Mouse (Mus musculus) heart, postnatal 4 days (tissue): ENCODE measurements around the gene Med16. TPM values are rescaled to one million over a fixed set of nuclear protein-coding genes. Genes with fewer than 3 reads are reported as not detected.

Source experiments
- DNase-seq: peaks from one replicate; pipeline ENCODE4 v3.0.0; 2021
- total RNA-seq, 2 experiments: library from RNA; stranded (reverse); gene quantifications; 2 replicates each; pipeline ENCODE4 v1.2.3; 2021

Gene Med16
- total RNA-seq, 2 experiments from 2014 or later: 67.1 to 68.2 TPM

DNA sequence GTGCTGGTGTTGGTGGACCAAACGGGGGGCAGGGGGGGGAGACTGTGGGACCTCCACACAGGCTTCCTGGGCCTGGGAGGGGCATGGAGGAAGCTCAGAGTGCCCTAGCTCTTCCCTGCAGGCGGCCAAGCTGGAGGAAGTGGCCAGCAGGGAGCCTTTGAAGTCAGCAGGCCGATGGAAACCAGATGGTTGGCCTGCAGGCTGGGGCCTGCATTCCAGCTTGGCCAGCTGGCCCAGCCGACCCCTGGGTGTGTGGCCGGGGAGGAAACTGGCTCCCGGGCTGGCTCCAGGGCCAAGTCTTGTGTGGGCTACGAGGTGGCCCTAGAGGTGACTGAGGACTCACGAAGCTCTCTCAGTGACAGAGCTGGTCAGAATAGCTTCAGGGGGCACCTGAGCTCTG, 24.0 kb upstream of the Med16 start:
- peak; percentile 84 for DNase-seq

DNA sequence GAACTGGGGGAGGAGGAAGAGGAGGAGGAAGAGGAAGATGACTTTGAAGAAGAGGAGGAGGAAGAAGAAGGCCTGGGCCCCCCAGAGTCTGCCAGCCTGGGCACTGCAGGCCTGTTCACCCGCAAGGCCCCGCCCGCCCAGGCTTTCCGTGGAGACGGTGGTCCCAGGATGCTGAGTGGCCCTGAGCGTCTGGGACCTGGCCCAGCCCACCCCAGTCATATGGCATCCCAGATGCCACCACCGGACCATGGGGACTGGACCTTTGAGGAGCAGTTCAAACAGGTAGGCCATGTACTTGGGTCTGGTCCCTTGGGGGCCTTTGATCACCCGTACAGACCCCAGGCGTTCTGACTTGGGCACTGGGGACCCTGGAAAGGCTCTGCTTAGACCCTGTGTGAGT, 23.1 kb upstream of the Med16 start:
- DNase-seq: no peak

DNA sequence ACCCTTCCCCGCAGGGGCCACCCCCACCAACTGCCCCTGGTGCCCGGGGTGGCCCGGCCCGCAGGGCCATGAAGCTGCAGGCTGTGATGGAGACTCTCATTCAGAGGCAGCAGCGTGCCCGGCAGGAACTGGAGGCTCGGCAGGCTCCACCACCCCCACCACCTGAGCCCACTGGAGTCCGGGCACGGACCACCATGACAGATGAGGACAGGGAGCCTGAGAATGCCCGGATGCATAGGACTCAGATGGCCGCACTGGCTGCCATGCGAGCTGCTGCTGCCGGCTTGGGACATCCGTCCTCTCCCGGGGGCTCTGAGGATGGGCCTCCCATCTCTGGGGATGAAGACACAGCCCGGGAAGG, 22.1 kb upstream of the Med16 start:
- no peak for DNase-seq

DNA sequence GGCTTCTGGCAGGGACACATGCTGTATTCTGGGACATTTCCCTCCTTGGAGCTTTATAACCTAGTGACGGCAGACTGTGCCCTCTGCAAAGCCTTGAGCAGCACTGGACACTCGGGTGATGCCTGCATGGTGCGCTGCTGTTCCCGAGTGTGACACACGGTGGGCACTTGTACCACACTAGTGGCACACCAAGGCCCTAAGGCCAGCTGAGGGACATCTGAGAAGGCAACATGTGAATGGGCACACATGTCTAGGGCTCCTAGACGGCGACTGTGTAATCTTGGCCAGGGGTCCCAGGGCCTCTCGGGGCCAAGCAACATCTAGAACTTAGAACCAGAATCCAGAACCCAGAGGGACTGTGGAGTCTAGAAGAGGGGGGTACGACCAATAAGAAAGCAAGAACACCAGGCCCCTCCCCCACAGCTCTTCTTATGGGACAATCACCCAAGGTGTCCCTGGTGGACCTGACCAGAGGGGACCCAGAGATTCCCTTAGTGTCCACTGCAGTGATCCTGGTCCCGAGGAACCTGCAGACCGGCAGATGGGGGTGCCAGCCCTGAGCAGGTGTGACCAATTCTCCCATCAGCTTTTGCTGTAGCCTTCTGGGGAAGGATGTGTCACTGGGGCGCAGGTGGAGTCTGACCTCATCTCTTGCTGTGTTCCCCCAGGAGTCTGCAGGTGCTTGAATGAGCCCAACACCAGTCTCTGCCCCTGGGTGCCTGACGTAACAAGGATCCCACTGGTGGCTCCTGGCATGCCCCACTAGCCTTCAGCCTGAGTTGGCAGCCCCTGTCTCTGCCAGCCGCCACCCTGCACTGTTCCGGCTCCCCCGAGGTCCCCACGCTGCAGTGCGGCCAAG, 21.5 kb upstream of the Med16 start:
- DNase-seq: no peak

DNA sequence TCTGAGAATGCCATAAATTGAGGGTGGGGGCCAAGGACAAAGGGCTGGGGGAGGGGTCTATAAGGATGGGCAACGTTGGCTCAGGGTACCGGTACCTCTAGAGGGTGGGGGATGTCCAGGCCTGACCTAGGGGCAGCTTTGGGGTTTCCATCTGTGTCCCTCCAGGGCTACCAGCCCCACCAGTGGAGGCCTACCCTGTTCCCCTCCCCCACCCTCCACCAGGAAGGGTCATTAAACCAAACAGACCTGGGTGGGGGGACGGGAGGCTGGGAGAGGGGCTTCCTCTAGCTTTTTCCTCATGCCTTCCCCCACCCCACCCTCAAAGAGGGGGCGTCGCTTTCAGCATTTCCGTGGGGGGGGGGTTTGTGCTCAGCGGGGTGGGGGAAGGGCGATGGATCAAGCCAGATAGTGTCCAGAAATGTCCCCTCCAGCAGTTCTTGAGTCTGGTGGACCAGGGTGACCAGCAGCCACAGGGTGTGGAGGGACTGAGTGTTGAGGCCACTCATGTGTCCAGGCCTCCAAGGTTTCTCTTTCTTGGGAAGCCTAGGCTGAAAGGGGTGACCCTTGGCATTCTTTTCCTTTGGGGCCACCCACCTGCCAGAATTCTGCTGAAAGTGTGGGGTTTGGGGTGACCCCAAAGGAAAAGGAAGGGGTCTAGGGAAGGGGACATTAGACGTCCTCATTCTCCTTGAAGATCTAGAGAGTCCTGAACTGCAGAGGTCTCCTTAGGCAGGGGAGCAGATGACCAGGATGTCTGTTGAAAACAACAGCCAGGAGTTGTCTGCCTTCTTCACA, 20.4 kb upstream of the Med16 start:
- no peak for DNase-seq

DNA sequence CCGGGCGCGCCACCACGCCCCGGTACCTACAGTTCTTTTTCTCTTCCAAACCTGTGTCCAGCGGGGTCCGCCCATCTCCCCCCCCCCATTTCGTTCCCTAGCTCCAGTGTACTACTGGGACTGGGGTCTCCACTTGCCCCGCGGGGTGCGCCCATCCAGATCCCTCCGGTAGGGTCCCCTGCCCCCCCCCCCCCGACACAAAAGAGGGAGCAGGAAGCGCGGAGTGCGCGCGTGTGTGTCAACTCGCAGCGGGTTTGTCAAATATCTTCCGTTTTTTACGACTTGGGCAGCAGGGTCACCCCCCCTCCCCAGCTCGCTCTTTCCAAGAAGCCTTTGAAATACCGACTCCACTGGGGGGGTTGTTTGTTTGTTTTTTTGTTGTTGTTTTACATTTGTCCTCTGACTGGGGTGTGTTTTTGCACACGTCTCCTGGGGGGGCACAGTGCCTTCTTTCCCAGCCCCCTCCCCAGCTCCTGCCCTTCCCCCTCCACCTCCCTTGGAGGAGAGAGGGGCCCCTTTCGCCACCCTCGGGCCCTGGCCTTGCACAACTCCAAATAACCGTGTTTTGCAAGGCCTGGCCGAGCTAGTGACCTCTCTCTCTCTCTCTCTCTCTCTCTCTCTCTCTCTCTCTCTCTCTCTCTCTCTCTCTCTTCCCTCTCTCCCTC, 19.4 kb upstream of the Med16 start:
- DNase-seq: no peak

DNA sequence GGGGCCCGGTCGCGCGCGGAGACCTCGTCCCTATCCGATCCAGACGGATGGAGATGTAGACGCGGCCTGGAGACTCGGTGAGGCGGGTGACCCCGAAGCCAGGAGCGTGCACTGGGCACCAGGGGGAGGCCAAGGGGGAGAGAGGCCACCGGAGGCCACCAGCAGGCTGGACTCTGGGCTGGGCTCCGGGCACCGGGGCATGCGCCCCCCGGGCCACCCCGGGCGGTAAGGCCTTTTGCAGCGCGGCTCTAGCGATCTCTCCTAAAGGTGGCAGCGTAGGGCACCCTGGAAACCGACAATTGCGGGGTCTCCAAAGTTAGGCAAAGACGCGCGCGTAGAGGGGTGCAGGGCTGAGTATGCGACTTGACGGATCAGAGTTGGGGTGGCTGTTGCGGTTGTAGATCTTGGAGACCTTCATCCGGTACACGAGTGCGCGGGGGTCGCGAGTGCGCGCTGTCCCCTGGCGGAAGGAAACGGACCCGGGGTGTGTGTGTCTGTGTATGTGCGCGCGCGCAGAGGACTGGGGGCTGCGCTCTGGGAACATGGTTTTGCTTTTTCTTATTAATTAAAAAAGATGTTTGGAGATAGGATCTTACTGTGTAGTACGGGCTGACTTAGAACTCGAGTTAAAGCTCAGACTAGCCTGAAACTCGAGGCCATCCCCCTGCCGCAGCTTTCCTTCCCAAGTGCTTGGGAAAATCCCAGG, 18.8 kb upstream of the Med16 start:
- peak; percentile 57 for DNase-seq

DNA sequence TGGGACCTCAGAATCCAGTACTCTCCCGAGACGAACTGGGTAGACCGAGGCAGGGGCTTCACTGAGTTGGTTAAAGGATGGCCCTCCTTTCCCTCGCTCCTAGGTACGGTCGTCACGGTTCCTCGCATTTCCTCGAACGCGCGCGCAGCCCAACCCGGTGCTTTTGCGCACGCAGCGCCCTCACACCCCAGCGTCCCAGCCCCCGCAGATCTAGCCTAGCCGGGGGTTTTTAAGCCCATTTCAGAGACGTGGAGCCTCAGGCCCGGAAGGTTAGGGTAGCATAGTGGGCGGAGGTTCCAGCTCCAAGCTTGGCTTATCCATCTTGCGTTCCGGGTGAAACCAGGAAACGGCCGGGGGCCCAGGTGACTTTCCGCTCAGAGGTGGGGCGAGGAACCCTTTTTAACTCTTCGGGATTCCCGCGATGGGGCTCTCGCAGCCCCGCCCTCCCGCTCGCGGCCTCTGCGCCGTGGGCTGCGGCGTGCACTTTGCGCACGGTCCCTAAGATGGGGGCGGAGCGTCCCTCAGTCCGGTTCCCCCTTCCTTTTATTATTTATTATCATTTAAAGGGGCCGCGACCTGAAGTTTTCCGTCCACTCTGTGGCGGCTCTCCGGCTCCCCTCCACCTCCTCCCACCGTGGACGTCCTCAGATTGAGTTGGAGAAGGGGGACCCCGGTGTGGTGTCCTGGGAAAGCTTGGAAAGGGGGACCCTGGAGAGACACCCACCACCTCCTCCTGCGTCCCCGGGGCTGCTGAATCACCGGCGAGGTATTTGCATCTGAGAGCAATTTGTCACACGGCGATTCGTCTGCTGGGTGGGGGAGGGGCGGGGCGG, 18.0 kb upstream of the Med16 start, which contains the start of gene Arid3a:
Gene Arid3a (plus strand): TSS at position 553 of the 833 bp plus-strand sequence.
- peak; percentile 89 for DNase-seq

DNA sequence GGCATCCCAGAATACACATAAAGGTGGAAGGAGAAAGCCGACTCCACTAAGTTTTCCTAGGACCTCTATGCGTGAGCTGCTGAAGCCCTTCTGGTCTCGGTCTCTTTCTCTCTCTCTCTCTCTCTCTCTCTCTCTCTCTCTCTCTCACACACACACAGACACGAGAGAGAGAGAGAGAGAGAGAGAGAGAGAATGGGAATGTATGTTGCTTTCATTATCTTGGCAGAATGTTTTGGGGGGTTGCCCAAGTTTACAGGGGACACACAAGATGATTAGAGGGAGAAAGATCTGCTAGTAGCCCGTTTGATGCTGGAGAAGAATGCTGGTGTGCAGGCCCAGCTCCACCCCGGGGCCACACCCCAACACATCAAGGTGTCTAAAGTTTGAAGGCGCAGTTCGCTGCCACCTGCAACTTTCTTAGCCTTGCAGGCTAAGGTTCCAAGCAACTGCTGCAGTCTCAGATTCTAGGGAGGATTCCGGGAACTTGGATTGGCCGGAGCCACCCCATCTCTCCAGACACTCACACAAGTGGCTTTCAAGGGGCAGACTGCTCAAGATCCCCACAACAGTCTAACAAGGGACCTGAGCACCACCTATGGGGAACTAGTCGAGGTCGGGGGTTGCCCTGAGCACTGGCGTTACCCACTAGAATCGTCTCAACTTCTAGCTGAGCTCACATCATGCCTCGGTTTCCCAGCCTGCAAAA, 17.2 kb upstream of the Med16 start:
- DNase-seq: no peak

DNA sequence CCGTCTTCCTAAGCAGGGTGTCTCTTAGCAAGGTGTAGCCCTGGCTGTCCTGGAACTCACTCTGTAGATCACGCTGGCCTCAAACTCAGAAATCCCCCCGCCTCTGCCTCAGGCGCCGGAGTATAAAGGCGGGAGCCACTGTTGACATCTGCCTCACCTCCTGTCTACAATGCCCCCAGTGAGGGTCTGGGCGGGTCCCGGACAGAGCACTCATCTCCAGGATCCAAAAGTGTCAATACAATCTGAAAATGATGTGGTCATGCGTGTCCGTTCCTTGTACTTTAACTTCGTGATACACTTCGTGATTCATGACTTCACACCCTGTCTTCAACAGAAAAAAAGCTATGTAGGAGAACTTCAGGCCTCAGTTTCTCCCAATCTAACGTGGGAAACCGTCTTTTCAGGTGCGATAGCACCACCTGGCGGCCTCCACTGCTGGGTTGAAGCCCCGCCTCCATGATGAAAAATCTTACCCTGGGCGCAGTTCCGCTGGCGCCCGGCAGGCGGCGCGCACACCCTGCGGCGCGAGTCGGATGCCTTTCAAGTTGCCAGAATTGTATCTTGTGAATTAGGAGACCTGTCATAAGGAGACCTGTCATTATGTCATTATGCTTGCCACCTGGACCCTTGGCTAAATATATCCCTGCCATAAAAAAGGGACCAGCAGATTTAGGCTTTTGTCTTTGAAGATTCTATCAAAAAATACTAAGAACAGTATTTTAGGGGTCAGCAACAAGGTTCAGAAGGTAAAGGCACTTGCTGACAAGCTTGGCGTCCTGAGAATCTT, 16.5 kb upstream of the Med16 start:
- peak; percentile 96 for DNase-seq

DNA sequence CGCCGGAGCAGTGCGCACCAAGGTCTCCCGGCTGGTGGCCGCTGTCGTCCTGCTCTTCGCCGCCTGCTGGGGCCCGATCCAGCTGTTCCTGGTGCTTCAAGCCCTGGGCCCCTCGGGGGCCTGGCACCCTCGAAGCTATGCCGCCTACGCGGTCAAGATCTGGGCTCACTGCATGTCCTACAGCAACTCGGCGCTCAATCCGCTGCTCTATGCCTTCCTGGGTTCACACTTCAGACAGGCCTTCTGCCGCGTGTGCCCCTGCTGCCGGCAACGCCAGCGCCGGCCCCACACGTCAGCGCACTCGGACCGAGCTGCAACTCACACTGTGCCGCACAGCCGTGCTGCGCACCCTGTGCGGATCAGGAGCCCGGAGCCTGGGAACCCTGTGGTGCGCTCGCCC, 12.8 kb upstream of the Med16 start:
- no peak for DNase-seq

DNA sequence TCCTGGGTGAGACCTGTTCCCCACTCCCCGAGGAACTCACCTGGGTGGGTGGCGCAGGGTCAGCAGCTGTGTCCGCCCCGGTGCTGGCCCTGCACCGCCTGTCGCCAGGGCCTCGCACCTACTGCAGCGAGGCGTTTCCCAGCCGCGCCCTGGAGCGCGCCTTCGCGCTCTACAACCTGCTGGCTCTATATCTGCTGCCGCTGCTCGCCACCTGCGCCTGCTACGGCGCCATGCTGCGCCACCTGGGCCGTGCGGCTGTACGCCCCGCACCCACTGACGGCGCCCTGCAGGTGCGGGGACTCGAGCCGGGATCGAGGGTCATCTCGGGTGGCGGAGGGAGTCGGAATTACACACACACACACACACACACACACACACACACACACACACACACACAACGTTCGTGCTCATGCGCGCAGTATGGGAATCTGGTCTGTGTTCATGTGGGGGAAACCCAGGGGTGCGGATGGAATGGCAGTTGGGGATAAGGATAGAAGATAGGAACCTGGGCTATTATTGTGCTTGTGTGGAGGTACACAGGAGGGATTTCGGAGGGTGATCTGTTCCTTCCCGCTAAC, 12.3 kb upstream of the Med16 start, which contains the start of gene R3hdm4:
Gene R3hdm4 (minus strand): TSS at position 251 of the 578 bp plus-strand sequence.
- DNase-seq: no peak

DNA sequence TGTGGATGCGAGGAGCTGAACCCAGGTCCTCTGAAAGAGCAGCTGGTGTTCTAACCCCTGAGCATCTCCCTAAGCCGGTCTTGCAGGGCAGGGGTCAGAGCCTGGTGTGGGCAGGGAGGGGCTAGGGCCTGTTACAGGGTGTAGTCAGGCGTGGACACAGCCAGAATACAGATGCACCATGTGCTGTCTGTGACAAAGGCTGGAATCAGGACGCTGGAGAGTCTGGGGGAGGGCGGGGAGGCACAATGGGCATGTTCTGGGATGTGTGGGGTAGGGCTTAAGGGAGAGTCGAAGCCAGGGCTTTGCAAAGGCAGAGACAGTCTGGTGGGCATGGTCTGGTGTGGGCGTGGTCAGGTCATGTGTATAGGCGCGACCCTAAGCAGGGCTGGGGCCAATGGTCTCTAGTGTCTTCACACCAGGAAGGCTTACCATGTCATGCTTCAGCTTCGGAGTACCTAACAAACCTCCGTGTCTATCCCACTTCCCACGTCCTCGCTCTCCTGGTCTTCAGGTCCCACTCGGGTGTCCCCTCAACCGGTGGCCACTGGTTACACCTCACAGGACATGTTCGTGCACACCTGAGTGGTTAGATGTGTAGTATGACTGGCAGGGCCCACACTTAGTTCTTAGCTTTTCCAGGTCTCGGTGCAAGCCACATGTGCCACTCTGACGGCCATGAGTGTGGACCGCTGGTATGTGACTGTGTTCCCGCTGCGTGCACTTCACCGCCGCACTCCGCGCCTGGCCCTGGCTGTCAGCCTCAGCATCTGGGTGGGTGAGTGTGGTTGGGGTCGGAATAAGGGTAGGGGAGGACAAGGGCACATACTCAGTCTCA, 11.6 kb upstream of the Med16 start:
- no peak for DNase-seq

DNA sequence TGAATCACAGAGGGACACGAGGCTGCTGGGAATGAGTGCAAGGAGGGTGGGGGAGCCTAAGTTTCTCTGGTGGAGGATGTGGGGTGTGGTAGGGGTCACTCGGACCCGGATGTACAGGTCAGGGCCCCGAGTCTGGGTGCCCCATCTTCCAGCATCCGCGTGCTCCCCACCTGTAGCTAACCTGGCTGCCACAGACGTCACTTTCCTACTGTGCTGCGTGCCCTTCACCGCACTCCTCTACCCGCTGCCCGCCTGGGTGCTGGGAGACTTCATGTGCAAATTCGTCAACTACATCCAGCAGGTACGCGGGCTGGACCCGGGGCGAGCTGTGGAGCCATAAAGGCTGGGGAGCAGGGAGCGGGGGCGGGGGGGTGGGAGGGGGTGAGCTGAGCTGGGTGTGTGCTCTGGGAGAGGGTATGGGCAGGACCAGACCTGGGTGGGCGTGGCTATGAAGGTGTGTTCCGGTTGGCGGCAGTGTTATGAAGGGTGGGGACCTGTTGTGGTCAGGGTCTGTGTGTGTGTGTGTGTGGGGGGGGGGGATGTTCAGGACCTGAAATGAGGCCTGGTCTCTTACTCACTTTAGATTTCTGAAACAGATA, 10.6 kb upstream of the Med16 start:
- DNase-seq: no peak

DNA sequence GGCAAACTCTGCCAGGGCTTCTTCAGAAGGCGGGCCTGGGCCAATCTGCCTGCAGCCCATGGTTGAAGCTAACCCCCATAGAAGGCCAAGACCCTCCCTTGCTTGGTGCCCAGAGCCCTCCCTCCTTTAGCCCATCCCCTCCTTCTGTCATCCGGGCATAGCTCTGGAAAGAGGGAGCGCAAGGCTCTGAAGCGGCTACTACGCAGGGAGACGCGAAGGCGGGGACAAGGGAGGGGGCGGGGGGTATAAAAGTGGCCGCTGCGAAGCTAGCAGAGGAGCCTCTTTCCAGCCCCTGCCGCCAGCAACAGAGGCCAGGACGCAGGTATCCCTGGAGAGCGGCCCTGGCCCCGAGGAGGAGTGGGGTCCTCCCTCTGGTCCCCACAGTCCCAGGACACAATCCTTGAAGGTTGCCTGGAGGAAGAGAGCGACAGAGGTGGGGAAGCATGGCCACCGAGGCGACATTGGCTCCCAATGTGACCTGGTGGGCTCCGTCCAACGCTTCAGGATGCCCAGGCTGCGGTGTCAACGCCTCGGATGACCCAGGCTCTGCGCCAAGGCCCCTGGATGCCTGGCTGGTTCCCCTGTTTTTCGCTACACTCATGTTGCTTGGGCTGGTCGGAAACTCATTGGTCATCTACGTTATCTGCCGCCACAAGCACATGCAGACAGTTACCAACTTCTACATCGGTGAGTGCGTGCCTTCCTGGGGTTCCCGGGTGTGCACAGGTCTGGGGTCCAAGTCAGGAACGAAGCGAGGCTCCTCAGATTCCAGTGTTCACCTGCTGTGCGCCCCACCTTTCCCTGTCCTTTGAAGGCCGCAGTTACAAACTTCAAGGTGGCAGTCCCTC, 9.7 kb upstream of the Med16 start:
- DNase-seq: no peak

DNA sequence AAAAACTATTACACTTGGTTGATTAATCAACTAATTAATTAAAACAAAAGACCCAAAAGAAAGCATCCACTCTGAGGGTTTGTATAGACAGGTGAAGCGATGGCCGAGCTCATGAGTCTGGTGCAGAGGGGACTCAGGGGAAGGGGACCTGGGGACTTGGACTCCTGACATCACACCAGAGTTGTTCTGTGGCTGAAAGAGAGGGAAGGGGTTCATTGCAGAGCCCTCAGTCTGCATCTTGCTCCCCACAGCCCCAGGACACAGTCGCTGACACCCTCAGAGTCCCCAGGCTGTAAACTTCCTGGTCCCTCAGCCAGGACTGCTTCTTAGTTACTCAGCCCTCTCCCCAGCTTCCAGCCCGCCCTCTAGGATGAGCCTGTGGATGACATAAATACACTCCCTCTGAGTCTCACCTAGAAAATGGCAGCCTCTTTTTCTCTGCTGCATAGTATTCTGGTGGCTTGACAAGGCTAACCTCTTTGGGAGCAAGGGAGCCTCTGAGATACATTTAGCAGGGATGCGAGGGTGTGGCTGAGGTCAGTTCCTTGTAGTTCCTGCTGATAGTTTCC, 8.9 kb upstream of the Med16 start:
- DNase-seq: no peak
